ENCODE assay signal across 8 mouse cellular contexts in the genomic region with DNA sequence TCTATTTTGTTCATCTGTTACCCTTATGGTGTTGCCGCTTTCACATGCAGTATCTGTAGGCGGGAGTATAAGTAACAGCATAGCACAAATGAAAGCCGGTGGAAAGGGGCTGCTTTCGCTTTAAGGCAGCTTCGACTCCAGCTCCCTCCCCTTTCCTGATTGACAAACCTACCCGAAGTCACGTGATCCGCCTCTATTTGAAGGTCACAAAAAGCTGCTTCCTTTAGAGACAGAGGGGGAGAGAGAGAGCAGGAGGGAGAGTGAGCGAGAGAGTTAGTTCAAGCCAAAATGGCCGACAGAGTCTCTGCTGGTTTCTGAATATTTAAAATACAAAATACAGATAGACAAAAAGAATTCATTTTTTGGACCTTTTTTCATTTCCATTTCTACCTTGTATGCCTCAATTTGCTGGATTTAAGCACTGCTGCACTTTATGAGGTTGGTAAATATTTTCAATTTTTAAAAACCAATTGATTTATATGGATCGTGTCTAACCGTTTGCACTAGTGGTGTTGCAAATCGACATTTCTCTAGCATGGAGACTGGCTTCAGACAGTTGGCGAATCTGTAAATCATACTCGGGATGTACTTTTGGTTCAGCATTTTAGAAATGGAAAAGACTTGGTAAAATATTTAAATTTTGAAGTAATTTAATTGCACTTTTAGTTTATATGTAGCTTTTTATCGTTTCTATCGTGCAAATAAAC.
A peak's percentile ranks its signal among the peaks of the same experiment; 100 is the strongest.
DNase-seq lines count a peak whose midpoint lies in the region; ATAC-seq and TF ChIP-seq lines count a peak whose summit lies in the region.

No protein-coding gene starts in this region.

- no peaks in the 10 kb centered on the region for H3K36me3 ChIP-seq in embryonic facial prominence, embryonic 13.5 days
- H3K36me3 ChIP-seq in kidney, adult 2 months (ENCODE audit: control insufficient read depth, insufficient read depth, low read length): no peaks in the 10 kb centered on the region
- H3K36me3 ChIP-seq in limb, embryonic 12.5 days: no peaks in the 10 kb centered on the region
- no peaks in the 10 kb centered on the region for H3K36me3 ChIP-seq in midbrain, embryonic 15.5 days (replicated peaks)
- no peaks in the 10 kb centered on the region for H3K36me3 ChIP-seq in spleen, adult 2 months (ENCODE audit: control insufficient read depth, insufficient read depth, low read length)

- H3K4me1 ChIP-seq in embryonic facial prominence, embryonic 13.5 days: peaks cover 38% of the 10 kb centered on the region
- peaks cover 10% of the 10 kb centered on the region; the same call in 1 of the 2 replicates for H3K4me1 ChIP-seq in kidney, adult 2 months (ENCODE audit: control insufficient read depth, insufficient read depth, low read length)
- H3K4me1 ChIP-seq in limb, embryonic 12.5 days (replicated peaks): peaks cover 28% of the 10 kb centered on the region
- peaks cover 36% of the 10 kb centered on the region for H3K4me1 ChIP-seq in midbrain, embryonic 15.5 days
- H3K4me1 ChIP-seq in spleen, adult 2 months (ENCODE audit: control insufficient read depth, insufficient read depth, insufficient read length): peaks cover 8% of the 10 kb centered on the region

- TF ChIP-seq CTCF in kidney, adult 2 months (conservative IDR thresholded peaks at IDR 0.05; ENCODE audit: insufficient read depth, insufficient read length, low read depth, low read length): no peak
- TF ChIP-seq CTCF in spleen, adult 2 months (IDR thresholded peaks at IDR 0.05; ENCODE audit: extremely low read depth, insufficient read depth, insufficient read length, insufficient replicate concordance): no peak

- peak overlapping the region; percentile 67 for H3K4me2 ChIP-seq in embryonic facial prominence, embryonic 13.5 days
- peak overlapping the region; percentile 65 for H3K4me2 ChIP-seq in limb, embryonic 12.5 days
- peak overlapping the region; percentile 56 for H3K4me2 ChIP-seq in midbrain, embryonic 15.5 days

- peak; percentile 23 for TF ChIP-seq POLR2A in kidney, adult 2 months (IDR thresholded peaks at IDR 0.05; ENCODE audit: low read depth, low read length)
- peak; percentile 96 for TF ChIP-seq POLR2A in spleen, adult 2 months (IDR thresholded peaks at IDR 0.05; ENCODE audit: low read depth, low read length)

- peak; percentile 83 for DNase-seq in 3134 (ENCODE audit: extremely low read depth, insufficient read length, low spot score)
- DNase-seq in adrenal gland, postnatal 36 days: peak; percentile 89
- DNase-seq in heart, adult 18-20 months: peak; percentile 94 to 97
- DNase-seq in kidney, adult 2 months: peak; percentile 98
- peak; percentile 88 to 97 for DNase-seq in spleen, adult 2 months (ENCODE audit: low read depth in 1 of 2, low spot score in 2 of 2)

- H3K9me3 ChIP-seq in embryonic facial prominence, embryonic 13.5 days: no peaks in the 10 kb centered on the region
- H3K9me3 ChIP-seq in limb, embryonic 12.5 days: no peaks in the 10 kb centered on the region
- H3K9me3 ChIP-seq in midbrain, embryonic 15.5 days: no peaks in the 10 kb centered on the region

- peak overlapping the region; percentile 56 for H3K4me3 ChIP-seq in embryonic facial prominence, embryonic 13.5 days
- H3K4me3 ChIP-seq in kidney, adult 2 months (ENCODE audit: insufficient read depth, low read depth, low read length): peak overlapping the region; percentile 54
- peak overlapping the region; percentile 56 for H3K4me3 ChIP-seq in limb, embryonic 12.5 days (replicated peaks)
- peak overlapping the region; percentile 61 for H3K4me3 ChIP-seq in midbrain, embryonic 15.5 days
- H3K4me3 ChIP-seq in spleen, adult 2 months (ENCODE audit: extremely low read depth, insufficient read depth, insufficient read length): peak overlapping the region; percentile 72

- 0% methylated on average over 17 of the region's 17 CpGs for WGBS in embryonic facial prominence, embryonic 13.5 days
- WGBS in kidney, adult 2 months: under 1% methylated on average over 17 of the region's 17 CpGs
- whole genome bisulfite sequencing in limb, embryonic 12.5 days: under 1% methylated on average over 17 of the region's 17 CpGs
- WGBS in midbrain, embryonic 15.5 days: under 1% methylated on average over 17 of the region's 17 CpGs
- under 1% methylated on average over 17 of the region's 17 CpGs for WGBS in spleen, adult 2 months

- H3K27ac ChIP-seq in embryonic facial prominence, embryonic 13.5 days: peak overlapping the region; percentile 93
- peak overlapping the region; percentile 82 for H3K27ac ChIP-seq in kidney, adult 2 months (ENCODE audit: insufficient read depth, low read depth, low read length)
- peak overlapping the region; percentile 88 for H3K27ac ChIP-seq in limb, embryonic 12.5 days
- peak overlapping the region; percentile 88 for H3K27ac ChIP-seq in midbrain, embryonic 15.5 days
- H3K27ac ChIP-seq in spleen, adult 2 months (ENCODE audit: insufficient read depth, low read length): peak overlapping the region; percentile 90; the same call in 1 of the 2 replicates

- no peaks in the 10 kb centered on the region for H3K27me3 ChIP-seq in embryonic facial prominence, embryonic 13.5 days
- H3K27me3 ChIP-seq in kidney, adult 2 months (replicated peaks; ENCODE audit: control insufficient read depth, insufficient read depth, low read length): no peaks in the 10 kb centered on the region
- no peaks in the 10 kb centered on the region for H3K27me3 ChIP-seq in limb, embryonic 12.5 days
- no peaks in the 10 kb centered on the region for H3K27me3 ChIP-seq in midbrain, embryonic 15.5 days (replicated peaks)
- H3K27me3 ChIP-seq in spleen, adult 2 months (ENCODE audit: control insufficient read depth, insufficient read depth, low read length): no peaks in the 10 kb centered on the region

- ATAC-seq in embryonic facial prominence, embryonic 13.5 days (ENCODE audit: insufficient number of reproducible peaks, insufficient read depth, low FRiP score, low TSS enrichment, low read depth): peak; percentile 87
- peak; percentile 90 for ATAC-seq in limb, embryonic 12.5 days (ENCODE audit: insufficient number of reproducible peaks, insufficient read depth, low FRiP score, low TSS enrichment, low read depth)
- peak; percentile 87 for ATAC-seq in midbrain, embryonic 15.5 days (replicated peaks)

- peak overlapping the region; percentile 77 for H3K9ac ChIP-seq in embryonic facial prominence, embryonic 13.5 days
- peak overlapping the region; percentile 79 for H3K9ac ChIP-seq in limb, embryonic 12.5 days (replicated peaks)
- H3K9ac ChIP-seq in midbrain, embryonic 15.5 days: peak overlapping the region; percentile 57

Comparison
In these comparisons a context has a peak if more than half of its experiments do, and no peak if none do; other contexts are left out.
1. Peak in every context shown above with its lines: DNase-seq, ATAC-seq, H3K4me3 ChIP-seq and H3K27ac ChIP-seq.